In genomic region chr11:77472775-77473174, GRCm38 (mm10) we compare ENCODE assay signal across 28 mouse cellular contexts. TPM values are rescaled to one million over a fixed set of nuclear protein-coding genes. Genes with fewer than 3 reads are reported as not detected.
"Had no signal": no experiment of that assay in that cellular context is flagged by ENCODE, and none has a peak within 500 bp of the region (broad histone marks: within the 10 kb centered on the region; RNA-seq: fewer than 3 reads in every experiment).

No protein-coding gene starts in this region.

- H3K9ac ChIP-seq: embryonic facial prominence, embryonic 12.5 days; embryonic facial prominence, embryonic 13.5 days; embryonic facial prominence, embryonic 15.5 days; forebrain, embryonic 12.5 days; forebrain, embryonic 13.5 days; forebrain, embryonic 15.5 days; forebrain, postnatal 0 days had no signal

- H3K4me3 ChIP-seq: embryonic facial prominence, embryonic 10.5 days; embryonic facial prominence, embryonic 12.5 days; embryonic facial prominence, embryonic 13.5 days; embryonic facial prominence, embryonic 15.5 days; erythroblast, embryonic 14.5 days; forebrain, embryonic 10.5 days; forebrain, embryonic 12.5 days; forebrain, embryonic 13.5 days; forebrain, embryonic 15.5 days; gastrocnemius, adult 2 months; heart, adult 2 months had no signal

- H3K4me2 ChIP-seq: embryonic facial prominence, embryonic 12.5 days; embryonic facial prominence, embryonic 13.5 days; embryonic facial prominence, embryonic 15.5 days; forebrain, embryonic 12.5 days; forebrain, embryonic 13.5 days; forebrain, embryonic 15.5 days had no signal

- H3K27ac ChIP-seq: embryonic facial prominence, embryonic 10.5 days; embryonic facial prominence, embryonic 12.5 days; embryonic facial prominence, embryonic 13.5 days; embryonic facial prominence, embryonic 15.5 days; forebrain, embryonic 10.5 days; forebrain, embryonic 12.5 days; forebrain, embryonic 13.5 days; forebrain, embryonic 15.5 days; gastrocnemius, adult 2 months; heart, adult 2 months had no signal

- DNase-seq: cerebellum, adult 2 months; cerebellum, adult 8-10 months; cerebellum, adult 9-10 months; cerebellum, adult 9-11 months; cerebellum, postnatal 10 days; cerebellum, postnatal 14 days; cerebellum, postnatal 25 days; cerebellum, postnatal 36 days; embryo, embryonic 11 days; forebrain, postnatal 0 days; gastrocnemius, adult 2 months; gastrocnemius, postnatal 10 days; gastrocnemius, postnatal 14 days; gastrocnemius, postnatal 25 days; gastrocnemius, postnatal 36 days; heart, adult 18-20 months; heart, adult 2 months had no signal

- H3K4me1 ChIP-seq: embryonic facial prominence, embryonic 12.5 days had no signal

- H3K9me3 ChIP-seq: embryonic facial prominence, embryonic 10.5 days; embryonic facial prominence, embryonic 12.5 days; embryonic facial prominence, embryonic 13.5 days; embryonic facial prominence, embryonic 15.5 days; forebrain, embryonic 10.5 days; forebrain, embryonic 12.5 days; forebrain, embryonic 13.5 days; forebrain, embryonic 15.5 days had no signal

- ATAC-seq: forebrain, embryonic 13.5 days; forebrain, embryonic 14.5 days; forebrain, embryonic 15.5 days; forebrain, embryonic 16.5 days; forebrain, postnatal 0 days had no signal

RNA-seq across cellular contexts. Expression of gene Coro6, which starts 10.6 kb away (rescaled TPM):
- polyA plus RNA-seq: embryonic facial prominence, embryonic 10.5 days; erythroblast, embryonic 14.5 days; forebrain, embryonic 16.5 days had no signal
